Mouse (Mus musculus) intestine, embryonic 14.5 days (tissue): ENCODE results near the gene Zfp36l1. TPM values are rescaled to one million over a fixed set of nuclear protein-coding genes. Genes with fewer than 3 reads are reported as not detected.

Experiments
- ATAC-seq: fragments of 200-750 bp; cut with Nextera tagmentation; replicated peaks from 2 replicates; pipeline ENCODE4 v1.8.0; 2017; ENCODE audit warnings: low read depth, moderate number of reproducible peaks, moderate TSS enrichment, moderate library complexity; ENCODE audit not compliant: low FRiP score, low TSS enrichment
- DNase-seq: peaks from one replicate; pipeline ENCODE4 v3.0.0-alpha.2; 2018; ENCODE audit warnings: low spot score
- H3K27ac ChIP-seq: fragments of 300-500 bp; sonication (generic); 2 replicates; pipeline ENCODE4 v1.5.1; 2014; ENCODE audit warnings: low read depth, mild to moderate bottlenecking, control low read depth
- H3K27me3 ChIP-seq: fragments of 300-500 bp; sonication (generic); replicated peaks from 2 replicates; pipeline ENCODE4 v1.6.1; 2014; ENCODE audit warnings: low read length, control low read depth; ENCODE audit not compliant: control insufficient read depth, insufficient read depth
- H3K36me3 ChIP-seq: fragments of 300-500 bp; sonication (generic); 2 replicates; pipeline ENCODE4 v1.6.1; 2014; ENCODE audit warnings: low read length, control low read depth; ENCODE audit not compliant: control insufficient read depth, insufficient read depth
- H3K4me1 ChIP-seq: fragments of 300-500 bp; sonication (generic); replicated peaks from 2 replicates; pipeline ENCODE4 v1.6.1; 2014; ENCODE audit warnings: low read length, control low read depth, mixed read lengths; ENCODE audit not compliant: control insufficient read depth, insufficient read depth
- H3K4me2 ChIP-seq: fragments of 300-500 bp; sonication (generic); 2 replicates; pipeline ENCODE4 v1.6.1; 2014; ENCODE audit warnings: low read length
- H3K4me3 ChIP-seq: fragments of 300-500 bp; sonication (generic); 2 replicates; pipeline ENCODE4 v1.5.1; 2014; ENCODE audit warnings: low read depth, low read length, control low read depth, mixed read lengths
- H3K9ac ChIP-seq: fragments of 300-500 bp; sonication (generic); 2 replicates; pipeline ENCODE4 v1.6.1; 2014; ENCODE audit warnings: mild to moderate bottlenecking, low read length
- H3K9me3 ChIP-seq: fragments of 300-500 bp; sonication (generic); 2 replicates; pipeline ENCODE4 v1.6.1; 2016; ENCODE audit warnings: low read length, control low read depth; ENCODE audit not compliant: control insufficient read depth
- WGBS: fragments of 180-500 bp; shearing (Covaris S2); extraction: QIAGEN DNeasy Blood & Tissue Kit; methylation state at CpG from one replicate; pipeline ENCODE4 v1.1.7; 2014; 5-methylcytosine and 5-hydroxymethylcytosine counted together
- polyA plus RNA-seq: library from polyadenylated mRNA; unstranded; fragments of >200 nt; fragmentation: Nextera tagmentation; extraction: Ambion mirVana; gene quantifications from 2 replicates; pipeline ENCODE4 v1.2.1, GENCODE M21; 2014

Gene Zfp36l1
- polyA plus RNA-seq, 1 experiment from 2014 or later: 159 TPM

DNA sequence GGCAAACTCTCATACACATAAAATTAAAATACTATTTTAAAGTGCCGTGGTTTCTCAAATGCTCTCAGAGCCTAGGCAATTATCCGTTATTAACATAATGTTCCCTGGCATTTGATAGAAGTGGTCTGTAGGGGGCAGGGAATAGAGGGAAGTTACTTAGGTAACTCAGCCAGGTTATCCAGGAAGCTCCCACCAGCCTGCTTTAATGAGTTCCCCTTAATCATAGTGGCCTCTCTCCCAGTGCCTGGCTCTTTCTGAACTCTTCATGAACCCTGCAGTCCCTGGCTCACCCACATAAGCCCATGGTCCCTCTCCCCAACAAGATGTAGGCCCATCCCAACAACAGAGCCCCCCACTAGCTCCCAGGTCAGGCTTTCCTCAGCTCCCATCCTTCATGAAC lies 31.4 kb downstream of the Zfp36l1 start:
- Histone ChIP-seq H3K4me3 (no peak overlapping the region), H3K36me3 (no peaks in the 10 kb centered on the region), H3K9ac (no peak overlapping the region), H3K4me2 (no peak overlapping the region), H3K9me3 (no peaks in the 10 kb centered on the region), H3K27me3 (no peaks in the 10 kb centered on the region), H3K27ac (no peak overlapping the region), H3K4me1 (peaks cover 21% of the 10 kb centered on the region)
- 64% methylated on average over 2 of the region's 2 CpGs for WGBS
- ATAC-seq (no peak), DNase-seq (no peak)

DNA sequence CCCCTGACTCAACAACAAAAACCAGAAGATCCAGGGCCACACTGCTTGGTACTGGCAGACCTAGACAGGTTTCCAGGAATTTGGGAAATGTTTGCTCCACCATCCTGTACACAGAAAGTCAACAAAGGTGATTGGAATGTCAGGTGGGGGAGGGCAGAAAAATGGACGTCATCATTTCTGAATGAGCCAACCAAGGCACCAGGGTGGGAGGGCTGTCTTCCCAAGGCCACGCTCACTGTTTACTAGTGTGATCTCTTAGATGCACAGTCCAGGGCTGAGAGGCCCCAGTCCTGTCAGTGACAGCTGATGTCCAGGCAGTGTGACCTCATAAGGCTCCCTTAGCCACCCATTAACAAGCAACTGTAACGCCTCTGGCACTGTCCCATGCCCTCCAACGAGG lies 32.9 kb downstream of the Zfp36l1 start:
- WGBS: 77% methylated on average over 4 of the region's 4 CpGs
- Histone ChIP-seq H3K9me3 (no peaks in the 10 kb centered on the region), H3K36me3 (no peaks in the 10 kb centered on the region), H3K4me1 (peaks cover 21% of the 10 kb centered on the region), H3K9ac (no peak overlapping the region), H3K27me3 (no peaks in the 10 kb centered on the region), H3K4me3 (no peak overlapping the region), H3K4me2 (no peak overlapping the region), H3K27ac (no peak overlapping the region)
- no peak for ATAC-seq
- DNase-seq: no peak

DNA sequence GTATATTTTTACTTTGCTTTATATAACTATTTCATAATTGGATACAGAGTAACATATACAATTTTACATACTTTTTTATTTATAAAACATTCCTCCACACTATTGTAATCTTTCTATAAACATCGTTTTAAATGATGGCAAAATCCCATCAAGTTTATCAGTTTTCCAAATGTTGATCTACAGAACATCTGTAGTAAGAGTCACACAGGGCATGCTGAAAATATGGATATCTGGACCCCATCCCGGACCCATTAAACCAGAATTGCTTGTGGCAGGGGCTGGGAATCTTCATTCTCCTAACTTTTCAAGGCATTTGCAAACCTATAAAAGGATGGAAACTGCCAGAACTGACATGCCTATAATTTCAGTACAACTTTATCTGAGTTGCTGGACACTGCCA lies 38.5 kb downstream of the Zfp36l1 start:
- H3K4me3 ChIP-seq: no peak overlapping the region
- H3K27ac ChIP-seq: peak overlapping the region; percentile 9; the same call in 1 of the 2 replicates
- no peaks in the 10 kb centered on the region for H3K9me3 ChIP-seq
- no peak overlapping the region for H3K4me2 ChIP-seq
- H3K36me3 ChIP-seq: no peaks in the 10 kb centered on the region
- ATAC-seq (no peak), DNase-seq (no peak)
- 56% methylated on average over 2 of the region's 2 CpGs for WGBS
- H3K27me3 ChIP-seq: no peaks in the 10 kb centered on the region
- no peak overlapping the region for H3K9ac ChIP-seq
- H3K4me1 ChIP-seq: no peaks in the 10 kb centered on the region; the same call in 1 of the 2 replicates

DNA sequence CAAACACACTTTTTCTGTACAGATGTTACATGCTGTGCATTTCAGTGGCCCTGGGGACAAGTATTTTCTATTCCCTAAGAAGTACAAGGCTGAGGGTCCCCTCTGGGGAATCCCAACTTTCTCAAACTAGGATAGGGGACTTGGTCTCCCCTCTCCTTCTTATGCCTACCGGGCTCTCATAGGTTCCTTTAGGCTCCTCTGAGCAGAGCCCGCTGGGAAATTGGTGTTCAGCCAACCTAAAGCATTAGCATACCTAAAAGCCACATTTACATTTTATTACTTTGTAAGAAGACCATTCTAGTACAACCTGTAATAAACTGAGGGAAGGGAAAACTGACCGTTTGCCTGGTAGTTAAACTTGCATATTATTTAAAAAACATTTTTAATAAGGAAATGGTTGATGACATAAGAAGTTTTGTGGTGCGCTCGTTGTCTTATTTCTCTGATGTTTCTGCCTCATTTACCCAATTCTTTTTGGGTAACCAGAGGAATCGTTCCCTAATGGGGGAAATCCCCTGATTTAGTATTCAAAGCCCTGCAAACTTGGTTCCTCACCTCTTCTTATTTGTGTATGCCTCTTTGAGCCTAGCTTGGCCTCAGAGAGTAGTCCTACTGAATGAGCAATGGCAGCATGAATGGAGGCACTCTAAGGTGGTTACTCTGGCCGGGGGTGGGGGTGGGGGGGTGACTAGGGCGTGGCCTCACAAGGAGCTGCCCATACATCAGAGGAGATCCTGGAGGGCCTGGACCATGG lies 42.1 kb downstream of the Zfp36l1 start:
- no peaks in the 10 kb centered on the region for H3K9me3 ChIP-seq
- WGBS: 51% methylated on average over 8 of the region's 8 CpGs
- no peak overlapping the region for H3K9ac ChIP-seq
- ATAC-seq (no peak), DNase-seq (no peak)
- H3K4me3 ChIP-seq: no peak overlapping the region
- H3K27me3 ChIP-seq: no peaks in the 10 kb centered on the region
- no peaks in the 10 kb centered on the region; the same call in 1 of the 2 replicates for H3K4me1 ChIP-seq
- no peak overlapping the region for H3K27ac ChIP-seq
- H3K36me3 ChIP-seq: no peaks in the 10 kb centered on the region
- no peak overlapping the region for H3K4me2 ChIP-seq

DNA sequence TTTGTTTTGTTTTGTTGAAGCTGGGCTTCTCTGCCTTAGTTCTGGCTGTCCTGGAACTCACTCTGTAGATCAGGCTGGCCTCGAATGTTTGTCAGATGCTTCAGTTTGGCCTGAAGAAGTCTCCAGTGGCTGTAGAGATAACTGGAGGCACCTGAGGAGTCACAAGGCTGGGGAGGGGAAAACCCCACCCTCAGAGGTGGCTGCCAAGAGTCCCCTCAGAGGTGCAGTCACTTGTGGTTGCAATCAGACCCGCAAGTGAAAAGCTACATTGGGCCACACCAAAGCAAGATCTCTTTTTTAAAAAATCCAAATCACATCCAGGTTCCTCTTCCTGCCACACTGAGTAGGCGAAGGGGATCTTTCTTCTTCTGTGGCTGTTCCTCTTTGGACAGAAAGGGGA lies 43.8 kb downstream of the Zfp36l1 start:
- WGBS: 86% methylated on average over 3 of the region's 3 CpGs
- no peaks in the 10 kb centered on the region for H3K9me3 ChIP-seq
- no peaks in the 10 kb centered on the region for H3K27me3 ChIP-seq
- H3K36me3 ChIP-seq: no peaks in the 10 kb centered on the region
- no peak overlapping the region for H3K4me2 ChIP-seq
- ATAC-seq (no peak), DNase-seq (no peak)
- H3K4me3 ChIP-seq: no peak overlapping the region
- H3K27ac ChIP-seq: no peak overlapping the region
- H3K4me1 ChIP-seq: 0 out of 2 replicates have a peak, but pooled peaks cover 5% of the 10 kb centered on the region
- no peak overlapping the region for H3K9ac ChIP-seq

DNA sequence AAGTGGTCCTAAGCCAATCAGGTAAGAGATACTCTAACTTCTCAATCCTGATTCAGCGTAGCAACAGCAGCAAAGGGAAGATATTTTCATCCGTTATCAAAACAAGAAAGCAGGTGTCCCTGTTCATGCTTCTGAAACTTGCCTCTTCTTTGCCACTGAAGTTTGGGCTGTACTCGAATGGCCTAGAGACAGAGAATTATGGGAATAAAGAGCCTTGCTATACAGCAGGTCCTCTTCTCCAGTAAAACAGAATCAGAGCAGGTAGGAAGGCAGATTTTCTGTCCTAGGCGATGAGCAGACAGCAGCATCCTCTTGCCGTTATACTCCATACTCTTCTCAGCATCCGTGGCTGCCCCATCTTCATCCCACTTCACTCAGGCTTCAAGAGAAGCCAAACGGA lies 44.8 kb downstream of the Zfp36l1 start:
- WGBS: 81% methylated on average over 7 of the region's 7 CpGs
- H3K27me3 ChIP-seq: no peaks in the 10 kb centered on the region
- H3K9me3 ChIP-seq: no peaks in the 10 kb centered on the region
- peaks cover 14% of the 10 kb centered on the region for H3K4me1 ChIP-seq
- no peak overlapping the region for H3K9ac ChIP-seq
- H3K27ac ChIP-seq: no peak overlapping the region
- ATAC-seq: no peak
- no peak overlapping the region for H3K4me3 ChIP-seq
- DNase-seq: no peak
- no peak overlapping the region for H3K4me2 ChIP-seq
- no peaks in the 10 kb centered on the region for H3K36me3 ChIP-seq

DNA sequence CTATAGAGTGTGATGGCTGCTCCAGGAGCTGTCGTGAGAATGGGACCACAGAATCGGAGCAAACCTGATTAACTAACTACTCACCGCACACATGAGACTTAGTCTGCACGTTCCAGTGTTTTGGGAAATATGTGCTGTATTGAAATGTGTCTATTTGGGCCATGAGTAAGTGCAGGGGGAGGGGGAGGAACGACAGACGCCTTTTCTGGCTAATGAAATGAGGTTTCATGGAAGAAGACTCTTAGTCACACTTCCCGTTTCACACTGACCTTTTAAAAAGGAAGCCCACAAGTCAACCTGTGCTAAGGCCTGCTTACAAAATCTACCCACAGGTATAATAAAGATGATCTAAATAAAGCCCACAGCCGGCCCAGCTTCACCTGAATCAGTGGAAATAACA lies 47.8 kb downstream of the Zfp36l1 start:
- Histone ChIP-seq H3K9ac (no peak overlapping the region), H3K27me3 (no peaks in the 10 kb centered on the region), H3K4me3 (no peak overlapping the region), H3K4me1 (peaks cover 39% of the 10 kb centered on the region), H3K36me3 (no peaks in the 10 kb centered on the region), H3K4me2 (no peak overlapping the region), H3K9me3 (no peaks in the 10 kb centered on the region), H3K27ac (no peak overlapping the region)
- no peak for ATAC-seq
- DNase-seq: no peak
- WGBS: 71% methylated on average over 8 of the region's 8 CpGs

DNA sequence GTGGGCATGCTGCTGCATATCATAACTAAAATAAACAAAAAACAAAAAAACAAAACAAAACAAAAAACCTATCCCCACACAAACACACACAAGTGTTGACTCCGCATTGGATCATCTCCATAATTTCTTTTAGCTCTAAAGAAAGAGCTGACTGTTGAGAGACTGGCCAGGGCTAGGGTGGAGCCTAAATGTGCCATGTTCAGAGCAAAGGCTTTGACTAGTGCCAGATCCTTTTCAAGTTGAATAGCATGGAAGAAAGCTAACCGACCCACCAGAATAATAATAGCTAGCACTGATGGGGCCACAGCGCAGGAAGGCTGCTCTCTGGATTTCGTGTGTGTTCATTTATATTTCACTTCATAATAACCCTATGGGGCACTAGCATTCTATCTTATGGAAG lies 48.5 kb downstream of the Zfp36l1 start:
- H3K4me2 ChIP-seq: no peak overlapping the region
- no peak for DNase-seq
- no peak overlapping the region for H3K9ac ChIP-seq
- no peak overlapping the region for H3K4me3 ChIP-seq
- no peaks in the 10 kb centered on the region for H3K9me3 ChIP-seq
- H3K4me1 ChIP-seq: peaks cover 42% of the 10 kb centered on the region
- no peaks in the 10 kb centered on the region for H3K36me3 ChIP-seq
- WGBS: 74% methylated on average over 4 of the region's 4 CpGs
- ATAC-seq: no peak
- H3K27me3 ChIP-seq: no peaks in the 10 kb centered on the region
- no peak overlapping the region for H3K27ac ChIP-seq
